Mouse (Mus musculus): ENCODE measurements around the gene Mypn. TPM values are rescaled to one million over a fixed set of nuclear protein-coding genes. Genes with fewer than 3 reads are reported as not detected.

Gene Mypn
- polyA plus RNA-seq, 1 experiment: not detected

DNA sequence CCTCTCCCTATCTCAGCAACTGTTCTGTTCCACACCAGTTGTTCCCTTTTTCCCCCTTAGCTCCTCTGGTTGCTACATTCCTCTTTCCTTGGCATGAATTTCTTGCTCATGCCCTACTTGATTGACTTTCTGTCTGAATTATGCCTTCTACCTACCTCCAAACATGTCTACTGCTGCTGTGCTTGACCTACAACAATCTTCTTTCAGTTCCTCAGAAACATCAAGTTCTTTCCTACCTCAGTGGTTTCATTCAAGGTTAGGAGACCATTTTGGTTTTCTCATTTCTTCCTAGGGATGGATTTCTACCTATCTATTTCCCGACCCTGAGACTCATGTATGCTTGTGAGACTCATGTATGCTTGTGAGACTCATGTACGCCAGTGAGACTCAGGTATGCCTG is 36.1 kb upstream of the Mypn start:
- peaks cover 22% of the 10 kb centered on the region for H3K4me1 ChIP-seq (ENCODE audit: control insufficient read depth)

DNA sequence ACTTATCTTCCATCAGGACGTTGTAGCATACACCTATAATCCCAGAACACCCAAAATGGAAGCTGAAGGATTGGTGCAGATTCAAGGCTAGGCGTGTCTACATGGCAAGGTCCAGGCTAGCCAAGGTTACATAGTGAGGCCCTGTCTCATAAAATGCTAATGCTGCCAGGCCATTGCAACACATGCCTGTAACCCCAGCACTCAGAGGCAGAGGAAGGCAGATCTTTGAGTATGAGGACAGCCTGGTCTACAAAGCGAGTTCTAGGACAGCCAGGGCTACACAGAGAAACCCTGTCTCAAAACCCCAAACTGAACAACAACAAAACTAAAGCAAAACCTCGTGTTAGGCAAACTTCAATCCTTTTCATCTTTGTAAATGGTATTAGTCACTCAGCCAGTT is 34.3 kb upstream of the Mypn start:
- Histone ChIP-seq H3K27me3 (ENCODE audit: control insufficient read depth) (peaks cover 2% of the 10 kb centered on the region; the same call in 1 of the 2 replicates), H3K4me1 (ENCODE audit: control insufficient read depth) (peaks cover 19% of the 10 kb centered on the region), H3K4me3 (replicated peaks) (no peak overlapping the region), H3K9me3 (ENCODE audit: control insufficient read depth, low read length) (no peaks in the 10 kb centered on the region; the same call in 1 of the 2 replicates), H3K36me3 (ENCODE audit: control insufficient read depth) (no peaks in the 10 kb centered on the region)
- TF ChIP-seq TAL1 (IDR thresholded peaks at IDR 0.05; ENCODE audit: low read length): no peak
- TF ChIP-seq GATA1 (IDR thresholded peaks at IDR 0.05; ENCODE audit: low read length): no peak

More for the DNA sequence above, 36.1 kb upstream of the Mypn start:
- no peak overlapping the region for H3K4me3 ChIP-seq (replicated peaks)
- no peak for TF ChIP-seq TAL1 (IDR thresholded peaks at IDR 0.05; ENCODE audit: low read length)
- no peak for TF ChIP-seq GATA1 (IDR thresholded peaks at IDR 0.05; ENCODE audit: low read length)
- H3K36me3 ChIP-seq (ENCODE audit: control insufficient read depth): no peaks in the 10 kb centered on the region; the same call in 1 of the 2 replicates
- no peaks in the 10 kb centered on the region; the same call in 1 of the 2 replicates for H3K9me3 ChIP-seq (ENCODE audit: control insufficient read depth, low read length)
- H3K27me3 ChIP-seq (ENCODE audit: control insufficient read depth): peaks cover 2% of the 10 kb centered on the region; the same call in 1 of the 2 replicates

DNA sequence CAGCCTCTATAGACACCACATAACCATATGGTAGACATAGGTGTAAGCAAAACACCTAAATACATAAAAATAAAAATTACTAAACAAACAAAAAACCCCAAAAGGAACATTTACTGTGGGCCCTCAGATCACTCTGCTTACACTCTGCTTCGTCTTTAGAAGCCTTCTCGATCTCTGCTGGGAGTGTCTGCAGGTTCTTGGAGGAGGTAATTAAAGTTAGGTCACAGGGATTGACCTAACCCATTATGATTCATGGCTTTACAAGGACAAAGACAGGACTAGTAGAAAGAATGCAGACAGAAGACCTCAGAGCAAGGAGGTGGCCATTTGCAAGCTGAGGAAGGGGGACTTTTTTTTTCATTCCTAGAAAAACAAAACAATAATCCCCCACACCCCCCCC is 33.5 kb upstream of the Mypn start:
- peaks cover 10% of the 10 kb centered on the region for H3K4me1 ChIP-seq (ENCODE audit: control insufficient read depth)
- no peaks in the 10 kb centered on the region; the same call in 1 of the 2 replicates for H3K9me3 ChIP-seq (ENCODE audit: control insufficient read depth, low read length)
- H3K36me3 ChIP-seq (ENCODE audit: control insufficient read depth): no peaks in the 10 kb centered on the region
- TF ChIP-seq GATA1 (IDR thresholded peaks at IDR 0.05; ENCODE audit: low read length): no peak
- peaks cover 5% of the 10 kb centered on the region for H3K27me3 ChIP-seq (ENCODE audit: control insufficient read depth)
- H3K4me3 ChIP-seq (replicated peaks): no peak overlapping the region

DNA sequence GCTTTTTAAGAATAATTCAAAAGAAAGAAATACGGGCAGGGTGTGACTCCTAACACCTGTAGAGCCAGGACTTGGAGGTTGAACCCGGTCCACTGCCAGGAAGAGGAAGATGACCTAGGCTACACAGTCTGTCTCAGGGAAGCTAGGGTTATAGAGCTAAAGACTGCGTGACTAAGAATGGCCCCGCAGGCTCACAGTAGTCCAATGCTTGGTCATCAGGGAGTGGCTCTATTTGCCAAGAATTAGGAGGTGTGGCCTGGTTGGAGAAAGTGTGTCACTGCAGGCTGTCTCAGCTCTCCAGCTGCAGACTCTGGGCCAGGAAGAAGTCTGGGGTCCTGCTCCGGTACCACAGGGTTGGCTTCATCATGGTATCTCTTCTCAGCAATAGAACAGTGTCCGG is 32.9 kb upstream of the Mypn start:
- TF ChIP-seq GATA1 (IDR thresholded peaks at IDR 0.05; ENCODE audit: low read length) (no peak), TAL1 (IDR thresholded peaks at IDR 0.05; ENCODE audit: low read length) (no peak)
- H3K4me3 ChIP-seq (replicated peaks): no peak overlapping the region
- peaks cover 8% of the 10 kb centered on the region for H3K27me3 ChIP-seq (ENCODE audit: control insufficient read depth)
- H3K36me3 ChIP-seq (ENCODE audit: control insufficient read depth): no peaks in the 10 kb centered on the region
- H3K9me3 ChIP-seq (ENCODE audit: control insufficient read depth, low read length): no peaks in the 10 kb centered on the region; the same call in 1 of the 2 replicates
- H3K4me1 ChIP-seq (ENCODE audit: control insufficient read depth): peaks cover 8% of the 10 kb centered on the region

DNA sequence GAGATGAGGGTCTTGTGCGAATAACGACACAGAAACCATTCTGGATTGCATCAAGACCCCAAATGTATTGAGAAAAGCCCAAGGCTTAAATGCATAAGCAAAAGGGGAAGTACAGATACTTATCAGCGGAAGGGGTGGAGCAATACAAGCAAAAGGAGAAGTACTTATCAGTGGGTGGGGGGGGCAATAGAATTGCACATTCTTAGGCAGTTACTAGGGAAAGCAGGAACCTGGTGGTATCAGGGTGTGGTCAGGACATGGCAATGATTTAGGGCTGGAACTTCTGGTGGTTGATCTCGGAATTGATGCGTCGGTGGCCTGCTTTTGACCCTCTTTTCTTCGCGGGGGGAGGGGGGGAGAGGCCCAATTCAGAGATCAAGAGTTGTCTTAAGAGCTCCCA is 32.1 kb upstream of the Mypn start:
- Histone ChIP-seq H3K27me3 (ENCODE audit: control insufficient read depth) (peaks cover 8% of the 10 kb centered on the region), H3K4me3 (replicated peaks) (no peak overlapping the region), H3K36me3 (ENCODE audit: control insufficient read depth) (no peaks in the 10 kb centered on the region), H3K9me3 (ENCODE audit: control insufficient read depth, low read length) (no peaks in the 10 kb centered on the region; the same call in 1 of the 2 replicates), H3K4me1 (ENCODE audit: control insufficient read depth) (peaks cover 7% of the 10 kb centered on the region)
- TF ChIP-seq TAL1 (IDR thresholded peaks at IDR 0.05; ENCODE audit: low read length) (no peak), GATA1 (IDR thresholded peaks at IDR 0.05; ENCODE audit: low read length) (no peak)

DNA sequence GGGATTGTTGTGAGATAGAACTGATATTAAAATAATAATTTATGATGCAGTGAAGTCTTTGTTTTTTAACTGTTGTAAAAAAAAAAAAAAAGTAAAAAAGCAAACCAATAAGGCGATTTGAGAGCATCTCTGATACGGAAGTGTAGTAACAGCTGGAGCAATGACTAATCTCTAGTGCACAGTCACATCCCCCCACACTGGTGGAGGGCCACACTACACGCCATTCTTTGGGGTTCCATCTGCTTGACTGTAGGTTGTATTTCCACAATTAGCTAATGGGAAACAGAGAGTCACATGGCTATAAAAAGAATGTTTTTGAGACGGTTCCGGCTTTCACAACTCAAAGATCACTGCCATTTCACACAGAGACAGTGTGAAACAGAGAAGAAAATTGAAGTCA is 30.4 kb upstream of the Mypn start:
- no peaks in the 10 kb centered on the region for H3K36me3 ChIP-seq (ENCODE audit: control insufficient read depth)
- peaks cover 7% of the 10 kb centered on the region for H3K27me3 ChIP-seq (ENCODE audit: control insufficient read depth)
- TF ChIP-seq TAL1 (IDR thresholded peaks at IDR 0.05; ENCODE audit: low read length): no peak
- no peaks in the 10 kb centered on the region; the same call in 1 of the 2 replicates for H3K9me3 ChIP-seq (ENCODE audit: control insufficient read depth, low read length)
- peaks cover 7% of the 10 kb centered on the region for H3K4me1 ChIP-seq (ENCODE audit: control insufficient read depth)
- H3K4me3 ChIP-seq (replicated peaks): no peak overlapping the region

DNA sequence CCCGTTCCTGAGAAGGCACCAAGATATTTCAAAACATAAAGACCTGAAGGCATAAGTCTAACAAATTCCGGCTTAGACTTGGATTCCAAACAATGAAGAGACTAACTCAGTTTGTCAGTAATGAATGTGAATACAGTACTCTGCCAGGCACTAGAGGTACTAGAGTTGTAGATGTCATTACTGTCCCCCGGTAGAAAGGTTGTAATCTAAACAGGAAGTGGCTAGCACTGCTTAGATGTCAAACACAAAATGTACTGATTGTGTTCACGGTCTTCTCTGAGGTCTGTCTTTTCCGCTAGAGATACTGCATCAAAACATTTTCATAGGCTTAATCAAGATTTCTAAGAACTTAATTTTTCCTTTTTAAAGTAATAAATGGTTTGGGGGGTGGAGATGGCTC is 27.9 kb upstream of the Mypn start:
- Histone ChIP-seq H3K27me3 (ENCODE audit: control insufficient read depth) (peaks cover 7% of the 10 kb centered on the region), H3K9me3 (ENCODE audit: control insufficient read depth, low read length) (no peaks in the 10 kb centered on the region; the same call in 1 of the 2 replicates), H3K4me3 (replicated peaks) (no peak overlapping the region), H3K4me1 (ENCODE audit: control insufficient read depth) (peaks cover 3% of the 10 kb centered on the region), H3K36me3 (ENCODE audit: control insufficient read depth) (no peaks in the 10 kb centered on the region)
- no peak for TF ChIP-seq GATA1 (IDR thresholded peaks at IDR 0.05; ENCODE audit: low read length)
- TF ChIP-seq TAL1 (IDR thresholded peaks at IDR 0.05; ENCODE audit: low read length): no peak

DNA sequence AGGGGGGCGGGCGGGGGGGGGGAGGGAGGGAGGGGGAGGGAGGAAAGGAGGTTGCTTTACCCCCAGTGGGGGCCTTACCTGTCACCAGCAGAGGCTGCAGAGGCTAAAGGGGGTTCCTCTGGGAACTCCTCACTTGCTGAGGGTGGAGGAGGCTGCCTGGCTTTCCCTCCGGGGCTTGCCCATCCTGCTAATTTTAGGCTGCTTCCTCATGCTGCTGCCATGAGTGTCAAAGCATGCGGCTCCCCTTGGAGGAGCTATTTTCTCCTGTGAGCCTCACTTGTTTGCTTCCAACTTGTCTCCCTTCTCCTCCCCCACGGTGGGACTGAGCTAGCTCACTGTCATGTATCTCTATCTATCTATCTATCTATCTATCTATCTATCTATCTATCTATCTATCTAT is 27.1 kb upstream of the Mypn start:
- H3K9me3 ChIP-seq (ENCODE audit: control insufficient read depth, low read length): no peaks in the 10 kb centered on the region
- H3K27me3 ChIP-seq (ENCODE audit: control insufficient read depth): peaks cover 7% of the 10 kb centered on the region
- no peak overlapping the region for H3K4me3 ChIP-seq (replicated peaks)
- H3K4me1 ChIP-seq (ENCODE audit: control insufficient read depth): 0 out of 2 replicates have a peak, but pooled peaks cover under 1% of the 10 kb centered on the region
- H3K36me3 ChIP-seq (ENCODE audit: control insufficient read depth): no peaks in the 10 kb centered on the region
- TF ChIP-seq GATA1 (IDR thresholded peaks at IDR 0.05; ENCODE audit: low read length) (no peak), TAL1 (IDR thresholded peaks at IDR 0.05; ENCODE audit: low read length) (no peak)

DNA sequence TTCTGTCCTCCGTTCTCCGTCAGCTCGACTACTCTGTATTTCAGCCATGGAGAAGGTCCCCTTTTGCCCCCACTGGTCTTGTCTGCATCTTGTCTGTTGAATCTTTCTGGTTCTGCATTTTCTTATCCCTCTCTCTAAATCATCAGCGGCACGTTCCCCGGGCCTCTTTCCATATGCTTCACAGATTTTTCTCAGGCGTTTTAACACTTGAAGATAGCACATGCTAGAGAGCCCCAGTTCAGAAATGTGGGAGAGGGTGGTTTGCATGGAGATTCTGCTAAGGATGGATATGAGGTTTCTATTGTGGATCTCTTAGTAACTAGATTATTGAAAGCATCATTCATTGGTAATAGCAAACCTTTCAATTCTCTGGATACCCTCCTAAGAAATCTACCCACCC is 26.5 kb upstream of the Mypn start:
- Histone ChIP-seq H3K27me3 (ENCODE audit: control insufficient read depth) (peaks cover 7% of the 10 kb centered on the region), H3K36me3 (ENCODE audit: control insufficient read depth) (no peaks in the 10 kb centered on the region), H3K4me1 (ENCODE audit: control insufficient read depth) (no peaks in the 10 kb centered on the region), H3K4me3 (replicated peaks) (no peak overlapping the region), H3K9me3 (ENCODE audit: control insufficient read depth, low read length) (no peaks in the 10 kb centered on the region)
- TF ChIP-seq TAL1 (IDR thresholded peaks at IDR 0.05; ENCODE audit: low read length) (no peak), GATA1 (IDR thresholded peaks at IDR 0.05; ENCODE audit: low read length) (no peak)

DNA sequence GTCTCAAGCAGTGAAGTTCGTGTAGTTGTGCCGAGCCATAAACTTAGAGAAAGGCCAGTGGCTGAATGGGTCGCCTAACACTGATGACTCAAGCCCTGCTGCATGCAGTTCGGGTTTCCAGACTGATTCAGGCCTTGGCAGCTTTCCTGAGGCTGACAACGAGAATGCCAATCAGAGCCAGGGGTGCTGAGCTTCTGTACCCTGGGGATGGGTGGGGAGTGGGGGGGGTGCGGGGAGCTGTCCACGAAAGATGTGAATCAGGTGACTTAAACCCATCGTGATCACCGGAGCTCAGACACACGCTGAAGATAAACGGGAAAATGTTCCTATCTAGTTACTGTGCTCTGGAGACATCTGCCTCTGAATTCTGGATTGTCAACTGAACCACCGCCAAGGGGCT is 20.6 kb upstream of the Mypn start:
- Histone ChIP-seq H3K9me3 (ENCODE audit: control insufficient read depth, low read length) (no peaks in the 10 kb centered on the region), H3K4me3 (replicated peaks) (no peak overlapping the region), H3K36me3 (ENCODE audit: control insufficient read depth) (no peaks in the 10 kb centered on the region), H3K4me1 (ENCODE audit: control insufficient read depth) (no peaks in the 10 kb centered on the region), H3K27me3 (ENCODE audit: control insufficient read depth) (no peaks in the 10 kb centered on the region)
- TF ChIP-seq GATA1 (IDR thresholded peaks at IDR 0.05; ENCODE audit: low read length) (no peak), TAL1 (IDR thresholded peaks at IDR 0.05; ENCODE audit: low read length) (no peak)

Measured in erythroblast, embryonic 14.5 days (primary cell).